Mouse (Mus musculus) heart, embryonic 16.5 days (tissue): ENCODE results near the gene Dolk. TPM values are rescaled to one million over a fixed set of nuclear protein-coding genes. Genes with fewer than 3 reads are reported as not detected.

Experiments used
- ATAC-seq: fragments of 200-750 bp; cut with Nextera tagmentation; replicated peaks from 2 replicates; pipeline ENCODE4 v1.8.0; 2017; ENCODE audit warnings: moderate number of reproducible peaks; ENCODE audit not compliant: insufficient read depth, low FRiP score; ENCODE audit errors: extremely low read depth
- H3K27ac ChIP-seq: fragments of 300-500 bp; sonication (generic); 2 replicates; pipeline ENCODE4 v1.5.1; 2014; ENCODE audit warnings: mild to moderate bottlenecking, low read length, control low read depth, moderate library complexity
- H3K27me3 ChIP-seq: fragments of 300-500 bp; sonication (generic); 2 replicates; pipeline ENCODE4 v1.6.1; 2014; ENCODE audit warnings: low read length, mixed read lengths; ENCODE audit not compliant: control insufficient read depth, insufficient read depth
- H3K36me3 ChIP-seq: fragments of 300-500 bp; sonication (generic); 2 replicates; pipeline ENCODE4 v1.6.1; 2014; ENCODE audit not compliant: control insufficient read depth, insufficient read depth
- H3K4me1 ChIP-seq: fragments of 300-500 bp; sonication (generic); 2 replicates; pipeline ENCODE4 v1.6.1; 2014; ENCODE audit warnings: low read length, mixed read lengths; ENCODE audit not compliant: control insufficient read depth, insufficient read depth
- H3K4me2 ChIP-seq: fragments of 300-500 bp; sonication (generic); 2 replicates; pipeline ENCODE4 v1.6.1; 2014; ENCODE audit warnings: low read depth, mild to moderate bottlenecking, control low read depth, low read length
- H3K4me3 ChIP-seq: fragments of 300-500 bp; sonication (generic); 2 replicates; pipeline ENCODE4 v1.5.1; 2014; ENCODE audit warnings: mild to moderate bottlenecking, control low read depth, low read length
- H3K9ac ChIP-seq: fragments of 300-500 bp; sonication (generic); 2 replicates; pipeline ENCODE4 v1.6.1; 2014; ENCODE audit warnings: low read length, control low read depth
- H3K9me3 ChIP-seq: fragments of 300-500 bp; sonication (generic); replicated peaks from 2 replicates; pipeline ENCODE4 v1.6.1; 2016; ENCODE audit warnings: low read length; ENCODE audit not compliant: control insufficient read depth
- WGBS: fragments of 180-500 bp; shearing (Covaris S2); extraction: QIAGEN DNeasy Blood & Tissue Kit; methylation state at CpG from one replicate; pipeline ENCODE4 v1.1.7; 2014; 5-methylcytosine and 5-hydroxymethylcytosine counted together
- polyA plus RNA-seq: library from polyadenylated mRNA; unstranded; fragments of >200 nt; fragmentation: Nextera tagmentation; extraction: Ambion mirVana; gene quantifications from 2 replicates; pipeline ENCODE4 v1.2.1, GENCODE M21; 2015

The Dolk gene
- polyA plus RNA-seq: 31.8 and 33.0 TPM in 2 replicates

DNA sequence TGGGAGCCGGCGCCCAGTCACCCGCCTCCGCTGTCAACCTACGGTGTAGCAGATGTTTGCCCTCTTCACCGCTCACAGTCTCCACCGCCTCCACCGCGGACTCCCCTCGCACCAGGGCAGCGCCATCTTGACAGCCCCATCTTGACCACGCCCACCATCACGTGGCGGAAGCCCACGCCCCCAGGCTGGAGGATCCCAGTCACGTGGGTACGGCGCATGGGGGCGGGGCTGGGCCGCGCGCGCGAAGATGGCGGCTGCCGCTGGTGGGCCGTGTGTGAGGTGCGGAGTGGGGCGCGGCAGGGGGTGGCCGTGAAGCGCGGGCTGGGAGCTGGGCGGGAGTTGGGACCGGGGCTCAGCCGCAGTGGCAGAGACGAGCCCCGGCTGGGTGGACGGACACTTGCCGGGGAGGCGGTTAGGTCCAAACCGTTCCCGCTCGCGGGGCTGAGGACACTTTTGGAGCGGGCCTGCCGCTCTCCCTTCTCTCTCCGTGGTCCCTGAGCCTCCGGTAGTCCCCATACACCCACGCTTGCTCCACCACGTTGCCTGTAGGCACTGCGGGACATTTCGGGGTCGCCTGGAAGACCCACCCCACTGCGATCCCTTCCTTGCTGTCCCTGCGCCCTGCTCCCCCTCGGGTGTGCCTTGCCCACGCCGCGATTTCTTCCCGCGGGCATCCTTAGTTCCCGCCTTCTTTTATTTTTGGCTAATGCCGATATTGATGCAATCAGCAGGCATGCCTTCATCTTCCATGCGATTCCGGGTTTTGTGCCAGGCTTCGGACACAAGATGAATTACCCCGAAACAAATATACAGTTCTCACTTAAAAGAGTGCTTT lies at the start of gene Dolk, which contains the start of gene Nup188:
TSS of gene Dolk (minus strand) at position 143 of the 835 bp plus-strand sequence.
TSS of gene Nup188 (plus strand) at position 206 of the 835 bp plus-strand sequence.
- WGBS: under 1% methylated on average over 65 of the region's 68 CpGs
- Histone ChIP-seq H3K9ac (peak within 1 kb of the TSS; percentile 92), H3K27me3 (no peaks in the 10 kb centered on the region), H3K9me3 (no peaks in the 10 kb centered on the region), H3K36me3 (no peaks in the 10 kb centered on the region), H3K4me2 (peak within 1 kb of the TSS; percentile 96), H3K4me1 (peaks cover 23% of the 10 kb centered on the region), H3K4me3 (peak within 1 kb of the TSS; percentile 89), H3K27ac (peak within 1 kb of the TSS; percentile 71)
- ATAC-seq: peak; percentile 96

GRCm38 (mm10) chr2:30335324-30335723 lies 49.2 kb upstream of the Dolk start:
- no peak overlapping the region for H3K4me3 ChIP-seq
- no peak for ATAC-seq
- H3K4me1 ChIP-seq: no peaks in the 10 kb centered on the region
- H3K9ac ChIP-seq: no peak overlapping the region
- no peaks in the 10 kb centered on the region for H3K9me3 ChIP-seq
- no peak overlapping the region for H3K27ac ChIP-seq
- H3K4me2 ChIP-seq: no peak overlapping the region
- no peaks in the 10 kb centered on the region for H3K27me3 ChIP-seq
- whole genome bisulfite sequencing: 96% methylated on average over 2 of the region's 2 CpGs
- H3K36me3 ChIP-seq: peaks cover 45% of the 10 kb centered on the region

DNA sequence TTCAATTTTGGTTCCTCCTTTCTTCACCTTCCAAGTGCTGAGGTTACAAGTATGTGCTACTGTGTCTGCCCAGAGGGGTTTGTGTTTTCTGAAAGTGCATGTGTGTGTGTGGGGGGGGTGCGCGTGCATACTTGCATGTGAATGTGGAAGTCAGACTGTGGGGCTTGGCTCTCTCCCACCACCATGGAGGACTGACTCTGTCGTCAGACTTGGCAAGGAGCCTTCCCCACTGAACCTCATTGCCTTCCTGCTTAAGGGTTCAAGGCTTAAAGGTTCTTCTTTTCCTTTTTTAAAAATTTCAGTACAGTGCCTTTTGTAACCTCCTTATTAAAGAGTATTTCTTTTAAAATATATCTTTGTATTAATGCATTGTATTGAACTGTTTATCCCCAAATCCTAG lies 42.7 kb upstream of the Dolk start:
- H3K9me3 ChIP-seq: no peaks in the 10 kb centered on the region
- no peaks in the 10 kb centered on the region for H3K27me3 ChIP-seq
- H3K4me2 ChIP-seq: no peak overlapping the region
- H3K9ac ChIP-seq: no peak overlapping the region
- no peak overlapping the region for H3K27ac ChIP-seq
- H3K36me3 ChIP-seq: peaks cover 55% of the 10 kb centered on the region
- H3K4me3 ChIP-seq: no peak overlapping the region
- WGBS: 84% methylated on average over 3 of the region's 3 CpGs
- no peaks in the 10 kb centered on the region for H3K4me1 ChIP-seq
- ATAC-seq: no peak

DNA sequence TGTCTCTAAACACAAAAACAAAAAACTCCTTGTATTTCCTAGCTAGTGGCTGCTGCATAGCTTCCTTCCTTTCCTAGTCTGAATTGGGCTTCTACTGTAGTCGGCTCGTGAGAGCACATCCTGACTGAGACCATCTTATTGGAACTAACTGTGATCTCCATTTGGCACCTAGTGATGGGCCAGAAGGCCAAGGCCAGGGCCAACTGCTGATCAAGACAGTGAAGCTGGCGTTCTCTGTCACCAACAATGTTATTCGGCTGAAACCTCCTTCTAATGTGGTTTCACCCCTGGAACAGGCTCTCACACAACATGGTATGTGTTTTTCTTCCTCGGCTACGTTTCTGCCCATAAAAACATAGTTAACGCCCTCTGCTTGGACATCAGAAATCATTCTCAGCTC lies 41.1 kb upstream of the Dolk start:
- Histone ChIP-seq H3K4me1 (no peaks in the 10 kb centered on the region), H3K36me3 (peaks cover 67% of the 10 kb centered on the region), H3K9ac (no peak overlapping the region), H3K9me3 (no peaks in the 10 kb centered on the region), H3K27ac (no peak overlapping the region), H3K4me3 (no peak overlapping the region), H3K4me2 (no peak overlapping the region), H3K27me3 (no peaks in the 10 kb centered on the region)
- 88% methylated on average over 7 of the region's 7 CpGs for WGBS
- no peak for ATAC-seq

- H3K27me3 ChIP-seq: no peaks in the 10 kb centered on the region
- no peaks in the 10 kb centered on the region for H3K9me3 ChIP-seq
- H3K36me3 ChIP-seq: peaks cover 77% of the 10 kb centered on the region
- H3K4me1 ChIP-seq: no peaks in the 10 kb centered on the region
- H3K4me2 ChIP-seq: no peak overlapping the region
- H3K9ac ChIP-seq: no peak overlapping the region
- no peak for ATAC-seq
- no peak overlapping the region for H3K4me3 ChIP-seq
- H3K27ac ChIP-seq: no peak overlapping the region
- 90% methylated on average over 5 of the region's 5 CpGs for WGBS
Measured at GRCm38 (mm10) chr2:30325296-30325695, 39.2 kb upstream of the Dolk start.

DNA sequence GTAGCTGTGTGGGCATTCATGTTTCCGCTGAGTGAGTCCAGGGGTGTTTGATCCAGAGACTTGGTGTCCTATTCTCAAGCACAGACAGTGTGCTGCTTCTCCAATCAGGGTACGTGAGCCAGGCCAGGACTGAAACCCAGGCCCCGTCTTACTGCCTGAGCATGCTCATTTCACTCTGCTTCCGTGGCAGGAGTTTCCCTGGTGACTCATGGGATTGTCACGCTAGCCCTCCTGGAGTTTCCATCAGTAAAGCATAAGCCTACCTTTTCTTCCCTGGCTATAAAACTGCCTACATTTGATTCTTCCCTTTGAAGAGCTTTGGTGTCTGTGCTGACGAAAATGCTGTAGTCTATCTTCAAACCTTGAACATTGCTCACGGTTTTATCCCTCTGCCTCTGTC lies 37.0 kb upstream of the Dolk start:
- Histone ChIP-seq H3K4me2 (no peak overlapping the region), H3K27me3 (no peaks in the 10 kb centered on the region), H3K27ac (no peak overlapping the region), H3K4me3 (no peak overlapping the region), H3K4me1 (no peaks in the 10 kb centered on the region), H3K9ac (no peak overlapping the region), H3K9me3 (no peaks in the 10 kb centered on the region), H3K36me3 (peaks cover 69% of the 10 kb centered on the region)
- ATAC-seq: no peak
- WGBS: 86% methylated on average over 7 of the region's 7 CpGs

DNA sequence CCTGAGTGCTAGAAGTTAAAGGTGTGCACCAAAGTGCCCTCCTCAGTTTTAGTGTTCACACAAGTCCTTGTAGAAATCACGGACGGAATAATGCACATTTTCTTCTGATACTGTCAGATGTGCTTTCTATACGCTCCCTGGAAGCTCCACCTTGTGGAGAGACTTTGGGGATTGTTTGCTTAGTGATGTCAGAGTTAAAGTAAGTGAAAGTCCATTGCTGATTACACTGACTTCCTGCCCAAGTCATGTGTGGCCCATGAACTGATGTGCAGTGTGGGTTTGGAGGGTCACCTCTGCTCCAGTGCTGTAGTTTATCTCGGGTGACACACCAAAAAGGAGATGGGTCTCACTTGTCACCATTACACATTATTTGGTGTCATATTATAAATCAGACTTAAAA lies 33.1 kb upstream of the Dolk start:
- no peak for ATAC-seq
- WGBS: 81% methylated on average over 4 of the region's 4 CpGs
- Histone ChIP-seq H3K4me1 (no peaks in the 10 kb centered on the region), H3K4me3 (no peak overlapping the region), H3K27ac (no peak overlapping the region), H3K36me3 (peaks cover 64% of the 10 kb centered on the region), H3K27me3 (no peaks in the 10 kb centered on the region), H3K4me2 (no peak overlapping the region), H3K9me3 (no peaks in the 10 kb centered on the region), H3K9ac (no peak overlapping the region)

DNA sequence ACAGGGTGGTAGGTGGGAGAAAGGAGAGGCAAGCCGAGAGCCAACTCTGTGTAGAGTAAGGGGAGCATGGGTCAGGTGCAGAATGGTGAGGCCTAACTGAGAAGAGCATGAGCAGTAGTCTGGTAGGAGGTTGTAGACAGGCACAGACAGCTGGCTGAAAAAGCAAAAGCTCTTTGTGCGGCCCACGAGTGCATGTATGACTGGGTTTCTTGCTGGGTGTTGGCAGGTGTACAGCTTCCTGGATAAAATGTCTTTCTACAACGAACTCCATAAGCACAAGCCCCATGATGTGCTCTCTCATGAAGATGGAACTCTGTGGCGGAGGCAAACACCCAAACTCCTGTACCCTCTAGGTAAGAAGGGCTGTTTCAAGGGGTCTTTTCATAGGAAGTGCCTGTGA lies 30.8 kb upstream of the Dolk start:
- Histone ChIP-seq H3K4me2 (no peak overlapping the region), H3K9ac (no peak overlapping the region), H3K27me3 (no peaks in the 10 kb centered on the region), H3K36me3 (peaks cover 56% of the 10 kb centered on the region), H3K27ac (no peak overlapping the region), H3K4me3 (no peak overlapping the region), H3K4me1 (no peaks in the 10 kb centered on the region), H3K9me3 (no peaks in the 10 kb centered on the region)
- no peak for ATAC-seq
- WGBS: 92% methylated on average over 5 of the region's 5 CpGs

GRCm38 (mm10) chr2:30316136-30316535 lies 30.0 kb upstream of the Dolk start:
- no peak for ATAC-seq
- H3K4me2 ChIP-seq: no peak overlapping the region
- H3K27me3 ChIP-seq: no peaks in the 10 kb centered on the region
- H3K4me1 ChIP-seq: no peaks in the 10 kb centered on the region
- H3K9ac ChIP-seq: no peak overlapping the region
- no peak overlapping the region for H3K4me3 ChIP-seq
- H3K27ac ChIP-seq: no peak overlapping the region
- WGBS: 98% methylated on average over 4 of the region's 4 CpGs
- H3K9me3 ChIP-seq: no peaks in the 10 kb centered on the region
- H3K36me3 ChIP-seq: peaks cover 50% of the 10 kb centered on the region
